ENCODE assay signal across 21 mouse cellular contexts in the genomic region with DNA sequence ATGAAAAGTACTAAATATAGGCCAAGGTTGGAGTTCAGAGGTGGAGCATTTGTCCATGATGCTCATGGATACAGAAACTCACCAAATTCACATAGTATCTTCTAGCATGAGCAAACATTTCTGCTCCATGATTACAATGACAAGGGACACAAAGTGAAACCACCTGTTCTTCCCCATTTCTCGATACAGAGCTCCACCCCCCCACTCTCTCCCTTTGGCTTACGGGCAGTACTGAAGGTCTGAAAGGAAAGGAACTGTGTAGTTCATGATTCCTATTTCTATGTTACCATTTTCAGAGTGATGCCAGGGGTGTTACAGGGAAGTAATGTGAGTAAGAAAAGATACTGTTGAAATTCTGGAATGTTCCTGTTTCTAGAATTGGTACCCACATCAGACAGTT. TPM values are rescaled to one million over a fixed set of nuclear protein-coding genes. Genes with fewer than 3 reads are reported as not detected.
DNase-seq lines count a peak whose midpoint lies in the region; ATAC-seq and TF ChIP-seq lines count a peak whose summit lies in the region.
"Had no signal": no experiment of that assay in that cellular context is flagged by ENCODE, and none has a peak within 500 bp of the region (broad histone marks: within the 10 kb centered on the region; RNA-seq: fewer than 3 reads in every experiment).

No protein-coding gene starts in this region.

- ATAC-seq in lung, postnatal 0 days = no peak
- ATAC-seq in megakaryocyte progenitor cell, adult 5-6 weeks (replicated peaks; ENCODE audit: poor library complexity) = peak; percentile 78
- ATAC-seq: hindbrain, postnatal 0 days; intestine, embryonic 16.5 days had no signal

- no peak overlapping the region for H3K27ac ChIP-seq in lung, postnatal 0 days (ENCODE audit: low read length)
- H3K27ac ChIP-seq: hindbrain, postnatal 0 days; limb, embryonic 13.5 days; liver, embryonic 13.5 days; midbrain, embryonic 12.5 days had no signal

- DNase-seq in lung, postnatal 0 days (ENCODE audit: low spot score) = peak; percentile 12
- DNase-seq in lung, postnatal 25 days (ENCODE audit: low spot score) = no peak
- peak; percentile 18 for DNase-seq in c-Kit-positive CD71-negative TER-119-negative erythroid progenitor cells, embryonic 14.5 days (ENCODE audit: low read depth)
- DNase-seq in layer of hippocampus, postnatal 14 days (ENCODE audit: low spot score in 2 of 2) = no peak
- no peak for DNase-seq in layer of hippocampus, adult 18-20 months (ENCODE audit: low spot score in 2 of 2)
- no peak for DNase-seq in kidney, adult 18-20 months
- DNase-seq: adrenal gland, adult 8-10 months; cerebellum, adult 8-10 months; gastrocnemius, postnatal 25 days; kidney, postnatal 25 days; liver, embryonic 13.5 days; lung, embryonic 14.5 days; lung, postnatal 4 days; right cerebral cortex, postnatal 25 days; spleen, adult 18-20 months; thymus, postnatal 14 days had no signal

- H3K4me3 ChIP-seq in lung, postnatal 0 days (ENCODE audit: low read depth, low read length) = no peak overlapping the region
- H3K4me3 ChIP-seq: limb, embryonic 13.5 days; liver, embryonic 13.5 days; midbrain, embryonic 12.5 days had no signal

- H3K4me2 ChIP-seq in lung, postnatal 0 days (replicated peaks; ENCODE audit: low read depth, low read length) = no peak overlapping the region
- H3K4me2 ChIP-seq: limb, embryonic 13.5 days; liver, embryonic 13.5 days; lung, embryonic 14.5 days; midbrain, embryonic 12.5 days had no signal

- H3K27me3 ChIP-seq in lung, postnatal 0 days (replicated peaks; ENCODE audit: insufficient read depth, low read length) = no peaks in the 10 kb centered on the region
- H3K27me3 ChIP-seq: limb, embryonic 13.5 days; liver, embryonic 13.5 days; midbrain, embryonic 12.5 days had no signal

- no peak for TF ChIP-seq CTCF in lung, postnatal 0 days (IDR thresholded peaks at IDR 0.05)

- no peaks in the 10 kb centered on the region for H3K36me3 ChIP-seq in lung, postnatal 0 days (ENCODE audit: insufficient read depth, low read length)
- H3K36me3 ChIP-seq: limb, embryonic 13.5 days; liver, embryonic 13.5 days; midbrain, embryonic 12.5 days had no signal

- TF ChIP-seq EP300 in lung, postnatal 0 days (IDR thresholded peaks at IDR 0.05) = no peak

- H3K4me1 ChIP-seq in lung, postnatal 0 days (ENCODE audit: insufficient read depth, low read depth, low read length) = no peaks in the 10 kb centered on the region
- H3K4me1 ChIP-seq: liver, embryonic 13.5 days; midbrain, embryonic 12.5 days had no signal

- no peaks in the 10 kb centered on the region for H3K9me3 ChIP-seq in lung, postnatal 0 days (ENCODE audit: low read length)
- H3K9me3 ChIP-seq: limb, embryonic 13.5 days; liver, embryonic 13.5 days; midbrain, embryonic 12.5 days had no signal

- no peak overlapping the region for H3K9ac ChIP-seq in lung, postnatal 0 days (replicated peaks; ENCODE audit: low read depth)
- H3K9ac ChIP-seq: limb, embryonic 13.5 days; liver, embryonic 13.5 days; lung, embryonic 14.5 days; midbrain, embryonic 12.5 days had no signal

- WGBS in lung, postnatal 0 days = 60% methylated on average over 2 of the region's 2 CpGs

RNA-seq across cellular contexts. Expression of a gene that starts 32.4 kb away (rescaled TPM):
- polyA plus RNA-seq in lung, postnatal 0 days (2015; fragmentation: Nextera tagmentation; extraction: Ambion mirVana) = 113 and 119 TPM in 2 replicates
- total RNA-seq in megakaryocyte progenitor cell, adult 5-6 weeks (2015) = 74.8 and 97.5 TPM in 2 replicates
- 51.1 and 57.8 TPM in 2 replicates for total RNA-seq in megakaryocyte progenitor cell, adult 5-6 weeks (2017)
- 10 to 100 TPM; 40.1 to 40.6 TPM for total RNA-seq in layer of hippocampus, postnatal 14 days (2021)
- 10 to 100 TPM; 44.1 to 50.1 TPM for total RNA-seq in layer of hippocampus, adult 18-20 months (2021)

RNA-seq across cellular contexts. Expression of a gene that starts 41.0 kb away (rescaled TPM):
- 234 and 235 TPM in 2 replicates for polyA plus RNA-seq in lung, postnatal 0 days (2015; fragmentation: Nextera tagmentation; extraction: Ambion mirVana)
- total RNA-seq in megakaryocyte progenitor cell, adult 5-6 weeks (2015) = 219 and 220 TPM in 2 replicates
- 295 and 366 TPM in 2 replicates for total RNA-seq in megakaryocyte progenitor cell, adult 5-6 weeks (2017)
- total RNA-seq in layer of hippocampus, postnatal 14 days (2021) = 100 to 1,000 TPM; 118 to 119 TPM
- total RNA-seq in layer of hippocampus, adult 18-20 months (2021) = 100 to 1,000 TPM; 133 to 139 TPM

Comparison
In these comparisons a context has a peak if more than half of its experiments do, and no peak if none do; other contexts are left out.
1. DNase-seq: peak in lung, postnatal 0 days (single experiment) and c-Kit-positive CD71-negative TER-119-negative erythroid progenitor cells, embryonic 14.5 days (single experiment); none in lung, postnatal 25 days (single experiment), layer of hippocampus, postnatal 14 days (0 of 2), layer of hippocampus, adult 18-20 months (0 of 2) and kidney, adult 18-20 months (single experiment).